Mouse (Mus musculus) bone marrow, adult 2 months (tissue): ENCODE measurements around the gene Hipk1.

Experiments used
- CTCF ChIP-seq: fragments of 200-500 bp; IDR thresholded peaks from 2 replicates; pipeline ENCODE4 v1.5.1; 2011; ENCODE audit warnings: low read length, control low read depth; ENCODE audit not compliant: control insufficient read depth, insufficient read depth
- POLR2A ChIP-seq: fragments of 200-500 bp; IDR thresholded peaks from 2 replicates; pipeline ENCODE4 v1.6.1; 2011; ENCODE audit warnings: low read depth, mild to moderate bottlenecking, control low read depth, low read length, borderline replicate concordance; ENCODE audit not compliant: control insufficient read depth

DNA sequence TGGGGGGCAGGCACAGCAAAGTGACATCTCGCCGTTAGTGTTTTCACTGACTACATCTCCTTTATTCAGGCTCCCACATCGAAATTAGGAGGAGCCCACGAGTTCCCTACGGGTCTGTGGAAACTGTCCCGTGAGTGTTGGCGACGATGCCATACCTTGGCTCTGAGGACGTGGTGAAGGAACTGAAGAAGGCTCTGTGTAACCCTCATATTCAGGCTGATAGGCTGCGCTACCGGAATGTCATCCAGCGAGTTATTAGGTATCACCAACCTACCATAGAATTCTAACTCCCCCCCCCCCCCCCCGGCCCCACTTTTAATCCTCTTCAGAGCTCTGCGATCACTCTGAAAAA, 18.4 kb upstream of the Hipk1 start:
- TF ChIP-seq POLR2A (no peak), CTCF (no peak)
